In the genomic region with DNA sequence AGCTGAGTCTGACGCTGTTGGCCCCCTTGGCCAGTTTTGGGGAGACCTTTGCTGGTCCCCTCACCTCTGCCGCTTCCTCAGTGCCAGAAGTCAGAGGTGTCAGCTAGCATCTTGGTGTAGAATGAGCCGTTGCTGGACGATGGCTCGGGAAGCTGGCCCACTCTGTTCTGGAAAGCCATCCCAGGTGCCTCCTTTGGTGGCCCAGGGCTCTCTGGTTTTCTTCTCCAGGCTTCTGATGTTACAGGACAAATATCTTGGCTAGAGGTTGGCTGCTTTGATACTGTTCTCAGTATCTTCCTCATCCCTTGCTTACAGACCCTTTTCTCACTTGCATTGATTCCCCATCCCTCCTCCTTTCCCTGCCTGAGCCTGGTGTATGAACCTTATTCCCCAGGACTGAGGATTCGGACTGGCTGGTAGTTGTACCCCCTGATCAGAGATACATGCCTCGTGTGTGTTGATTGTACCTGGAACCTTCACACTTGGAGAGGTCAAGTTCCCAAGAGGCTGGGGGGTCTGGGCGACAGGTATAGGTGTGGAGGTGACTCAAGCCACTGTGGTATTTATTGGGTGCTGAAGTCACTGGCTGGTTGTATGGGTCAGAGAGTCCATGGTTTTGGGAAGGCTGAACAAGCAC, we compare ENCODE assay signal across 7 mouse cellular contexts. TPM values are rescaled to one million over a fixed set of nuclear protein-coding genes. Genes with fewer than 3 reads are reported as not detected.
DNase-seq lines count a peak whose midpoint lies in the region; ATAC-seq and TF ChIP-seq lines count a peak whose summit lies in the region.

No protein-coding gene starts in this region.

- 37% methylated on average over 8 of the region's 8 CpGs for WGBS in lung, adult 2 months
- whole genome bisulfite sequencing in embryonic facial prominence, embryonic 15.5 days = 21% methylated on average over 8 of the region's 8 CpGs
- WGBS in intestine, embryonic 16.5 days = 33% methylated on average over 8 of the region's 8 CpGs
- 34% methylated on average over 8 of the region's 8 CpGs for WGBS in neural tube, embryonic 14.5 days

- H3K9me3 ChIP-seq in embryonic facial prominence, embryonic 15.5 days (replicated peaks) = no peaks in the 10 kb centered on the region
- H3K9me3 ChIP-seq in intestine, embryonic 16.5 days (ENCODE audit: control insufficient read depth, low read length) = no peaks in the 10 kb centered on the region
- no peaks in the 10 kb centered on the region for H3K9me3 ChIP-seq in neural tube, embryonic 14.5 days (ENCODE audit: control insufficient read depth, low read length)

- no peak for TF ChIP-seq POLR2A in lung, adult 2 months (IDR thresholded peaks at IDR 0.05; ENCODE audit: borderline replicate concordance, extremely low read depth, low read depth, low read length)

- no peak for DNase-seq in lung, adult 2 months
- no peak for DNase-seq in lung, postnatal 36 days
- DNase-seq in spleen, postnatal 4 days (ENCODE audit: low spot score in 2 of 2) = no peak
- DNase-seq in adrenal gland, postnatal 36 days = no peak

- no peaks in the 10 kb centered on the region for H3K27me3 ChIP-seq in embryonic facial prominence, embryonic 15.5 days
- no peaks in the 10 kb centered on the region for H3K27me3 ChIP-seq in intestine, embryonic 16.5 days (replicated peaks; ENCODE audit: control insufficient read depth, insufficient read depth, low read length)
- H3K27me3 ChIP-seq in neural tube, embryonic 14.5 days (ENCODE audit: control insufficient read depth, insufficient read depth, low read length) = no peaks in the 10 kb centered on the region

- H3K9ac ChIP-seq in embryonic facial prominence, embryonic 15.5 days = peak overlapping the region; percentile 79
- peak overlapping the region; percentile 88 for H3K9ac ChIP-seq in intestine, embryonic 16.5 days (ENCODE audit: low read depth, low read length)
- peak overlapping the region; percentile 89 for H3K9ac ChIP-seq in neural tube, embryonic 14.5 days (replicated peaks; ENCODE audit: low read depth, low read length)

- H3K4me2 ChIP-seq in embryonic facial prominence, embryonic 15.5 days (replicated peaks) = peak overlapping the region; percentile 85
- H3K4me2 ChIP-seq in intestine, embryonic 16.5 days (ENCODE audit: low read depth, low read length) = peak overlapping the region; percentile 95
- H3K4me2 ChIP-seq in neural tube, embryonic 14.5 days (ENCODE audit: low read depth, low read length) = peak overlapping the region; percentile 92

- H3K4me3 ChIP-seq in lung, adult 2 months (replicated peaks; ENCODE audit: extremely low read depth, low read depth, low read length) = peak overlapping the region; percentile 58
- H3K4me3 ChIP-seq in embryonic facial prominence, embryonic 15.5 days (replicated peaks) = peak overlapping the region; percentile 70
- H3K4me3 ChIP-seq in intestine, embryonic 16.5 days (ENCODE audit: low read length) = peak overlapping the region; percentile 73
- H3K4me3 ChIP-seq in neural tube, embryonic 14.5 days (ENCODE audit: low read depth, low read length) = peak overlapping the region; percentile 64

- peaks cover 2% of the 10 kb centered on the region; the same call in 1 of the 2 replicates for H3K4me1 ChIP-seq in lung, adult 2 months (ENCODE audit: control insufficient read depth, insufficient read depth, low read length)
- H3K4me1 ChIP-seq in embryonic facial prominence, embryonic 15.5 days = peaks cover 36% of the 10 kb centered on the region
- H3K4me1 ChIP-seq in intestine, embryonic 16.5 days (ENCODE audit: control insufficient read depth, insufficient read depth, low read length) = peaks cover 21% of the 10 kb centered on the region
- H3K4me1 ChIP-seq in neural tube, embryonic 14.5 days (ENCODE audit: control insufficient read depth, insufficient read depth, low read length) = peaks cover 15% of the 10 kb centered on the region

- H3K36me3 ChIP-seq in embryonic facial prominence, embryonic 15.5 days = no peaks in the 10 kb centered on the region
- H3K36me3 ChIP-seq in intestine, embryonic 16.5 days (ENCODE audit: control insufficient read depth, insufficient read depth, low read length) = no peaks in the 10 kb centered on the region
- no peaks in the 10 kb centered on the region for H3K36me3 ChIP-seq in neural tube, embryonic 14.5 days (ENCODE audit: control insufficient read depth, insufficient read depth, low read length)

- TF ChIP-seq CTCF in lung, adult 2 months (IDR thresholded peaks at IDR 0.05; ENCODE audit: insufficient read depth, low read length) = no peak

- H3K27ac ChIP-seq in embryonic facial prominence, embryonic 15.5 days (replicated peaks) = peak overlapping the region; percentile 86
- peak overlapping the region; percentile 42; the same call in 1 of the 2 replicates for H3K27ac ChIP-seq in intestine, embryonic 16.5 days (ENCODE audit: low read length)
- peak overlapping the region; percentile 74; the same call in 1 of the 2 replicates for H3K27ac ChIP-seq in neural tube, embryonic 14.5 days (ENCODE audit: low read depth, low read length)

- no peak for ATAC-seq in embryonic facial prominence, embryonic 15.5 days (ENCODE audit: insufficient number of reproducible peaks, low FRiP score, low TSS enrichment, low read depth)
- ATAC-seq in intestine, embryonic 16.5 days = no peak
- ATAC-seq in neural tube, embryonic 14.5 days (ENCODE audit: low read depth) = no peak

RNA-seq across cellular contexts. Expression of a gene that starts 55.5 kb away (rescaled TPM):
- polyA plus RNA-seq in lung, adult 2 months (2012; rRNA removed) = 24.7 and 25.1 TPM in 2 replicates
- 3.4 and 3.8 TPM in 2 replicates for polyA plus RNA-seq in embryonic facial prominence, embryonic 15.5 days (2015; fragmentation: Nextera tagmentation; extraction: Ambion mirVana)
- polyA plus RNA-seq in intestine, embryonic 16.5 days (2015; fragmentation: Nextera tagmentation; extraction: Ambion mirVana) = 1.7 and 2.0 TPM in 2 replicates
- 19.8 and 25.5 TPM in 2 replicates for polyA plus RNA-seq in neural tube, embryonic 14.5 days (2014; fragmentation: Nextera tagmentation; extraction: Ambion mirVana)
- 10 to 100 TPM; 49.7 to 67.5 TPM for total RNA-seq in adrenal gland, postnatal 36 days (2021)
